Mouse (Mus musculus) liver, embryonic 14.5 days (tissue): ENCODE measurements around the gene Ltn1.

Source experiments
- CTCF ChIP-seq: IDR thresholded peaks from 2 replicates; pipeline ENCODE4 v1.5.1; 2016; ENCODE audit warnings: antibody characterized with exemption, low read depth, control low read depth
- EP300 ChIP-seq: IDR thresholded peaks from 2 replicates; pipeline ENCODE4 v1.6.1; 2016; ENCODE audit warnings: antibody characterized with exemption, low read depth

- peak; percentile 20; the same call in 1 of the 2 replicates for TF ChIP-seq CTCF
- no peak for TF ChIP-seq EP300
Measured at GRCm38 (mm10) chr16:87354075-87354583, 78.3 kb downstream of the Ltn1 start, which contains the start of gene N6amt1.
